Mouse (Mus musculus) bone marrow macrophage, adult 2 months (primary cell): ENCODE measurements around the gene Art4. TPM values are rescaled to one million over a fixed set of nuclear protein-coding genes. Genes with fewer than 3 reads are reported as not detected.

Experiments
- H3K27ac ChIP-seq: 2 replicates; pipeline ENCODE4 v1.5.1; 2012; ENCODE audit warnings: low read depth, low read length; ENCODE audit not compliant: insufficient read depth
- H3K4me1 ChIP-seq: 2 replicates; pipeline ENCODE4 v1.6.1; 2012; ENCODE audit warnings: low read length; ENCODE audit not compliant: control insufficient read depth, insufficient read depth
- H3K4me3 ChIP-seq: 2 replicates; pipeline ENCODE4 v1.5.1; 2012; ENCODE audit warnings: mild to moderate bottlenecking, low read length, moderate library complexity; ENCODE audit not compliant: insufficient read depth
- CTCF ChIP-seq: IDR thresholded peaks from 2 replicates; pipeline ENCODE4 v1.5.1; 2012; ENCODE audit warnings: low read depth, mild to moderate bottlenecking, low read length, moderate library complexity
- POLR2A ChIP-seq: IDR thresholded peaks from 2 replicates; pipeline ENCODE4 v1.6.1; 2012; ENCODE audit warnings: mild to moderate bottlenecking, low read depth, low read length, borderline replicate concordance
- polyA plus RNA-seq: library from polyadenylated mRNA; stranded (reverse); fragments of >200 nt; gene quantifications from 2 replicates; pipeline ENCODE4 v1.2.4, GENCODE M21; 2012; ENCODE audit not compliant: missing spikeins, insufficient read depth, insufficient read length

The Art4 gene
- polyA plus RNA-seq, 1 experiment, result not detected

DNA sequence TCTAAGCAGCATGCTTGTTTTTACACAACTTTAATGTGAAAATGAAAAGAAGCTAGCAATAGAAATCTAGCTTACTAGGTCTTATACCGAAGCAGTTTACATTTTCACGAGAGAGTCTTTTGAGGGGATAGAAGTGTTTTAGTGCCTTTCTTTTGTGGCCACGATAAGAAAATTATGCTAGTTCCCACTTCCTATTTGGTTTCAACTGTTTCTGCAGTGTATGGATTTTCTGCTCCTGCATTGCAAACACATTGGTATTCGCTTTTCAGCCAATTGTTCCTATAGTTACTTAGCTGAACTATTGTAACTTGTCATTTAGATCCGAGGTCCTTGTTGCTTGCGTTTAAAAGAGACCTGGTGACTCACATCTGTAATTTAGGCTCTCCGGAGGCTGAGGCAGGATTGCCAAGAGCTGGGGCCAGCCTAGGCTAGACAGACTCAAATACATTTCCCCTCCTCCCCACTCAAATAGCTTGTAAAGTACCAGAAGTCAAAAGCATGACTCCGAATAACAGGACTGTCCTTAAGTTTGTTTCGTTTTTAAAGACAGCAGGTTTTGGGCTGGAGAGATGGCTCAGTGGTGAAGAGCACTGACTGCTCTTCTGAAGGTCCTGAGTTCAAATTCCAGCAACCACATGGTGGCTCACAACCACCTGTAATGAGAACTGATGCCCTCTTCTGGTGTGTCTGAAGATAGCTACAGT is 52.7 kb downstream of the Art4 start:
- H3K4me3 ChIP-seq, result peak overlapping the region; percentile 45
- H3K4me1 ChIP-seq, result peaks cover 18% of the 10 kb centered on the region
- TF ChIP-seq CTCF (no peak), POLR2A (no peak)
- H3K27ac ChIP-seq, result peak overlapping the region; percentile 87

DNA sequence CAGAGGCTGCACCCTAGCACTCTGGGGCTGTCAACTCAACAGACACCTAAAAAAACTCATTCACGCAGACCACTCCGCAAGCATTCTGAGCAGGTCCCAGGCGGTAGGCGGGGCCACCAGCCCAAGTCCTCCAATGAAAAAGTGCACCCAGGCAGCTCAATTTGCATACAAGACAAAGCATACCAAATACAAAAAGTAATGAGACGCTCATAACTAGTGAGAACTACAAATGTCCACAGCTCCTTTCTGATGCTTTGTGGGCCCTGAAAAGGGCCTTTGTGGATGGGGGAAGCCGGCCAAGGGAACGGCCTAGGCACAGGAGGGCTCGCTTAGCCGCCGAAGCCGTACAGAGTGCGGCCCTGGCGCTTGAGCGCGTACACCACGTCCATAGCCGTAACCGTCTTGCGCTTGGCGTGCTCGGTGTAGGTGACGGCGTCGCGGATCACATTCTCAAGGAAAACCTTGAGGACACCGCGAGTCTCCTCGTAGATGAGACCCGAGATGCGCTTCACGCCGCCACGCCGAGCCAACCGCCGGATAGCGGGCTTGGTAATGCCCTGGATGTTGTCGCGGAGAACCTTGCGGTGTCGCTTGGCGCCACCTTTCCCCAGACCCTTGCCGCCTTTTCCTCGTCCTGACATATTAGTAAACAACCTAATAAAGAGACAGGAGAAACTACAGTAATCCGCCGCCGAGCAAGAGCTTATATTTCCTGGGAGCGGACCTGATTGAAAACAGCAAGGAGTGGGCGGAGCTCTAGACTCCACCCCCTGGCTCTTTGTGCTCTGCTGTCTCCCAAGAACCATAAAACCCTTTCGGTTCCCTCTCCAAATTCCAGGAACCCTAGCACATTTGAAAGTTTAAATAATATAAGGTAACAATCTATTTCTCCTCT is 53.5 kb downstream of the Art4 start, which contains the start of gene Hist4h4:
Gene Hist4h4, minus strand, starts transcription at position 677 of the 895 bp plus-strand sequence.
- peak within 1 kb of the TSS; percentile 92 for H3K27ac ChIP-seq
- no peak for TF ChIP-seq CTCF
- TF ChIP-seq POLR2A, result peak; percentile 92
- peaks cover 16% of the 10 kb centered on the region for H3K4me1 ChIP-seq
- H3K4me3 ChIP-seq, result peak within 1 kb of the TSS; percentile 65

DNA sequence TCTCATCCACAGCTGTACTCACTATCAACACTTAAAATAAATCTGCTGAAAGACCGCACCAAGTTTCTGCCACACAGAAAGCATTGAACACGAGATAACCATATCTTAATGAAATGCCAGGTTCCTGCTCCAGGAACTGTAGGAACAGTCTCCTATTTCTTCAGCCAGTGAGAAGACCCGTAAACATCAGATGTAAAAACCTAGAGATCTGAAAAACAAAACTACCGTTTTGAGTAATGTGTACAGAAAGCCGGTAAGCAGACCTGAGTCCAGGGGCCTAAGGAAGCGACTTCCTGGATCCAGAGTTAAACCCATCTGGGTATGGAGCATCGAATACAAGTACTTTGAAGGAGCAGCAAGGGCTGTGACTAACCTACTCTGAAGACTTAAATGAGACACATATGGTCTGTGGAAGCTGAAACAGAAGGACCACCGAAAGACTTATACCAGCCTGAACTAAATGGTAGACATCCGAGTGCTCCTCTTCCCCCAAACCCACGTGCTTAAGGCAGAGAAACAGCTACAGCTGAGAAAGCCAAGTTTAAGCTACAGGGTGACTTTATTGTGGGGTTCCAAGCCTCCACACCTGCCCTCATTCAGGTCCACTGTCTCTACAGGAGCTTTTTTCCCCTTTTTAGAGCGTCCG is 54.3 kb downstream of the Art4 start:
- TF ChIP-seq POLR2A (no peak), CTCF (no peak)
- Histone ChIP-seq H3K4me3 (peak overlapping the region; percentile 65), H3K4me1 (peaks cover 16% of the 10 kb centered on the region), H3K27ac (peak overlapping the region; percentile 92)

DNA sequence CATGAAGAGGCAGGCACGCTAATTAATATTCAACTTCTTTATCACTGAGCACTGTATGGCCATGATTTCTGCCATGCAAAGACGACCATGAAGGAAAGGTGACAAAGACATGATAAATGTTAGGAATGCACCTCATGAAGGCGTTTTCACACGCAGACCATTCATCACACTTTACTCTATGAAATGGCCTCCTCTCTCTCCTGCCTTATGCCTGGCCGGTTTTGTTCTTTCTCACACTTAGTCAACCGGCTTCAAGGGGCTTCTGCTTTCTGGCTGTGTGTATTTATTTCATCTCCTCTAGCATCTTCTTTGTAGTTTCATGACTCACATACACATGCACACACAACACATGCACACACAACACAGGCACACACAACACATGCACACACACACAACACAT is 56.3 kb downstream of the Art4 start:
- no peak for TF ChIP-seq POLR2A
- TF ChIP-seq CTCF, result no peak
- Histone ChIP-seq H3K4me3 (no peak overlapping the region), H3K27ac (no peak overlapping the region), H3K4me1 (peaks cover 10% of the 10 kb centered on the region)

DNA sequence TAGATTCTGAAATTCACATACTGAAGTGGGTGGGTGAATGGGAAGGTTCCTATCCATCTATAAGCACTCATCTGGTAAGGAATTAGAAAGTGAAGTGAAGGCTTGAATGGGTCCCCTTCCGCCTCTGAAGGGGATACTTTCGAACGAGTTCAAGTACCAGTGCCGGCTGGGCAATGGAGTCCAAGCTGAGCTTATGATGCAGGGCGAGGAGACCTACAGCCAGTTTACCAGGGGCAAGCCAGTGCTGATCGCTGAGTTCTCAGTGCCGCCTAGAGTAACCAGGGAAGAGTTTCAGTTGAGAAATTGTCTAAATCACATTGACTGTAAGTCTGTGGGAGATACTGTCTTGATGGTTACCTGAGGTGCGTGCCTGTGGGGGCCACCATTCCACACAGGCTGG is 56.8 kb downstream of the Art4 start:
- TF ChIP-seq POLR2A (no peak), CTCF (no peak)
- H3K4me3 ChIP-seq, result no peak overlapping the region
- H3K4me1 ChIP-seq, result peaks cover 6% of the 10 kb centered on the region
- H3K27ac ChIP-seq, result no peak overlapping the region

Other genes starting within 250 kb of the Art4 start
- gene Plbd1, start 195.8 kb downstream of the Art4 start, polyA plus RNA-seq, result 28.1 and 31.0 TPM in 2 replicates
- gene Gucy2c, start 76.0 kb downstream of the Art4 start, polyA plus RNA-seq, result not detected in 2 replicates
- gene Hist4h4, start 53.3 kb downstream of the Art4 start, polyA plus RNA-seq, result 0.51 and 0.56 TPM in 2 replicates
- gene H2afj, start 49.5 kb downstream of the Art4 start, polyA plus RNA-seq, result 58.1 and 78.1 TPM in 2 replicates
- gene BC049715, start 30.1 kb downstream of the Art4 start, polyA plus RNA-seq, result 4.4 and 5.1 TPM in 2 replicates
- 69.8 and 76.4 TPM in 2 replicates for gene Wbp11, start 29.5 kb downstream of the Art4 start, polyA plus RNA-seq
- 0.57 and 0.74 TPM in 2 replicates for gene Smco3, start 22.3 kb downstream of the Art4 start, polyA plus RNA-seq
- gene Mgp, start 18.1 kb upstream of the Art4 start, polyA plus RNA-seq, result 2.7 and 4.0 TPM in 2 replicates
- not detected in 2 replicates for gene Erp27, start 64.4 kb upstream of the Art4 start, polyA plus RNA-seq
- gene Pde6h, start 66.1 kb upstream of the Art4 start, polyA plus RNA-seq, result 1.1 and 2.4 TPM in 2 replicates
- gene Arhgdib, start 84.2 kb upstream of the Art4 start, polyA plus RNA-seq, result 1,210 and 1,280 TPM in 2 replicates